Mouse (Mus musculus): Measurements from ENCODE around the gene Slc22a22.

DNA sequence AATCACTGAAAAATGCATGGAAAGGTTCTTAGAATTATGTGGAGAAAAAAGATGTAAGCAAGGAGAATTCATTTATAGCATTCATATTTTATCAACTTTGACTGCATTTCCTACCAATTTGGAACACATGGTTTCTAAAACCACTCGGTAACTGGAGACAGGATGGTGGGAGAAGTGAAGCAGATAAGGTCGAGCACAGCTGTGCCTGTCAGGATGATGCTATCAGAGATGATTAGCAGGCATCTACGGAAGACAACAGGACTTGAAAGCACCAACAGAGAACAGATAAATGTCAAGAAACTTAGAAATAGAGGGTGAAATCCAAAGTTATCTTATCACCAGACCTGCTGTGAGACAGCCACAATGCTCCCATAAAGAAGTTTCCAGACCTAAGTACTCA lies 272.1 kb downstream of the Slc22a22 start:
- TF ChIP-seq CTCF (IDR thresholded peaks at IDR 0.05; ENCODE audit: insufficient read depth, low read length) (no peak), POLR2A (IDR thresholded peaks at IDR 0.05; ENCODE audit: borderline replicate concordance, extremely low read depth, low read depth, low read length) (no peak)
